Mouse (Mus musculus) intestine, postnatal 0 days (tissue): Measurements from ENCODE around the gene Srbd1. TPM values are rescaled to one million over a fixed set of nuclear protein-coding genes. Genes with fewer than 3 reads are reported as not detected.

Source experiments
- ATAC-seq: fragments of 200-750 bp; cut with Nextera tagmentation; 2 replicates; pipeline ENCODE4 v1.8.0; 2017; ENCODE audit warnings: mild to moderate bottlenecking, moderate TSS enrichment, moderate library complexity
- H3K27ac ChIP-seq: fragments of 300-500 bp; sonication (generic); 2 replicates; pipeline ENCODE4 v1.5.1; 2014; ENCODE audit warnings: mild to moderate bottlenecking, low read depth, low read length, moderate library complexity
- H3K27me3 ChIP-seq: fragments of 300-500 bp; sonication (generic); replicated peaks from 2 replicates; pipeline ENCODE4 v1.6.1; 2014; ENCODE audit warnings: low read length, mixed read lengths; ENCODE audit not compliant: control insufficient read depth, insufficient read depth
- H3K36me3 ChIP-seq: fragments of 300-500 bp; sonication (generic); 2 replicates; pipeline ENCODE4 v1.6.1; 2014; ENCODE audit warnings: mild to moderate bottlenecking, moderate library complexity; ENCODE audit not compliant: control insufficient read depth, insufficient read depth
- H3K4me1 ChIP-seq: fragments of 300-500 bp; sonication (generic); replicated peaks from 2 replicates; pipeline ENCODE4 v1.6.1; 2014; ENCODE audit warnings: antibody characterized with exemption, low read length, mixed read lengths; ENCODE audit not compliant: control insufficient read depth, insufficient read depth
- H3K4me2 ChIP-seq: fragments of 300-500 bp; sonication (generic); replicated peaks from 2 replicates; pipeline ENCODE4 v1.6.1; 2014; ENCODE audit warnings: low read depth, mild to moderate bottlenecking, moderate library complexity
- H3K4me3 ChIP-seq: fragments of 300-500 bp; sonication (generic); 2 replicates; pipeline ENCODE4 v1.5.1; 2014; ENCODE audit warnings: low read depth, low read length
- H3K9ac ChIP-seq: fragments of 300-500 bp; sonication (generic); 2 replicates; pipeline ENCODE4 v1.6.1; 2014; ENCODE audit warnings: mild to moderate bottlenecking, low read depth, low read length
- H3K9me3 ChIP-seq: fragments of 300-500 bp; sonication (generic); 2 replicates; pipeline ENCODE4 v1.6.1; 2016; ENCODE audit warnings: mixed run types; ENCODE audit not compliant: control insufficient read depth
- CTCF ChIP-seq: sonication (generic); IDR thresholded peaks from 2 replicates; pipeline ENCODE4 v1.5.1; 2016; ENCODE audit warnings: low read depth, mild to moderate bottlenecking, control low read depth, antibody characterized with exemption, moderate library complexity
- WGBS: fragments of 180-500 bp; shearing (Covaris S2); extraction: QIAGEN DNeasy Blood & Tissue Kit; methylation state at CpG from one replicate; pipeline ENCODE4 v1.1.7; 2014; 5-methylcytosine and 5-hydroxymethylcytosine counted together
- polyA plus RNA-seq: library from polyadenylated mRNA; unstranded; fragments of >200 nt; fragmentation: Nextera tagmentation; extraction: Ambion mirVana; gene quantifications from 2 replicates; pipeline ENCODE4 v1.2.1, GENCODE M21; 2015

The Srbd1 gene
- polyA plus RNA-seq, 1 experiment from 2014 or later, result 3.6 TPM

DNA sequence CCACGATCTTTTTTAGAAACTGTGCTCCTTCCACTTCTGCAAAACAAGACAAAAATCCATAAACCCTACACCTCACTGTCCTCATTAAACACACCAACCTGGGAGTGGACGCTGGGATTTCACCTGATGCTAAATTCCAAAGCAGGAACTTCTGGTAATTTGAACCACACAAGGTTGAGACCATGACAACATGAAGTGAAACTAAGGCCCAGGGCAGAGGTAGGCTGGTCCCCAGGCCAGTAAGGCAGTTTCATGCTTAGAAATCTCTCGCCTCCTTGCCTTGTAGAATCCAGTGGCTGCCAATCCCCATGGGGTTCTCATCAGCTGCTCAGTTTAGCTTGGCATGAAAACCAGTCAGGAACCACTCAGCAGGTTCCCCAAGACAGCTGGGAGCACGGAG is 158.4 kb downstream of the Srbd1 start:
- no peak for TF ChIP-seq CTCF
- H3K4me1 ChIP-seq, result no peaks in the 10 kb centered on the region
- no peak overlapping the region for H3K4me3 ChIP-seq
- no peak overlapping the region for H3K27ac ChIP-seq
- 81% methylated on average over 4 of the region's 4 CpGs for WGBS
- no peaks in the 10 kb centered on the region for H3K27me3 ChIP-seq
- H3K4me2 ChIP-seq, result no peak overlapping the region
- no peaks in the 10 kb centered on the region for H3K9me3 ChIP-seq
- H3K36me3 ChIP-seq, result no peaks in the 10 kb centered on the region
- no peak overlapping the region for H3K9ac ChIP-seq
- ATAC-seq, result no peak

DNA sequence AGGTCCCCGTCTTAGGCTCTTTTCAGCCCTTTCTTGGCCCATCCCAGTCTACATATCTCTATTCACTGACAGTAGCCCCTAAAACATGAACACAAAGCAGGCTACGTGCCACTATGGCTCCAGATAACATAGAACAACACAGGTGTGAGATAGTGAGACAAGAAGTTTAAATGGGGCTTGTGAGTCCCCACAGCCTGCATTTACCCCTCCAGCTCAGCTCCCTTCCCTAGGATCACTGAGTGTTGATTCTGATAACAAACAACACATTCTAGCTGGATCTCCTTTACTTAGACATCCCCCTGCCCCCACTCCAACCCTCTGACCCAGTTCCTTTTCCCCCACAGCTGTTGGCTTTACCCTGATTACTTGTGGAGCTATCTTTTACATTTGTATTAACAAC is 158.8 kb downstream of the Srbd1 start:
- Histone ChIP-seq H3K4me2 (no peak overlapping the region), H3K4me1 (no peaks in the 10 kb centered on the region), H3K4me3 (no peak overlapping the region), H3K9me3 (no peaks in the 10 kb centered on the region), H3K27ac (no peak overlapping the region), H3K27me3 (no peaks in the 10 kb centered on the region), H3K36me3 (no peaks in the 10 kb centered on the region), H3K9ac (no peak overlapping the region)
- WGBS, result 89% methylated on average over 2 of the region's 2 CpGs
- TF ChIP-seq CTCF, result no peak
- ATAC-seq, result no peak

DNA sequence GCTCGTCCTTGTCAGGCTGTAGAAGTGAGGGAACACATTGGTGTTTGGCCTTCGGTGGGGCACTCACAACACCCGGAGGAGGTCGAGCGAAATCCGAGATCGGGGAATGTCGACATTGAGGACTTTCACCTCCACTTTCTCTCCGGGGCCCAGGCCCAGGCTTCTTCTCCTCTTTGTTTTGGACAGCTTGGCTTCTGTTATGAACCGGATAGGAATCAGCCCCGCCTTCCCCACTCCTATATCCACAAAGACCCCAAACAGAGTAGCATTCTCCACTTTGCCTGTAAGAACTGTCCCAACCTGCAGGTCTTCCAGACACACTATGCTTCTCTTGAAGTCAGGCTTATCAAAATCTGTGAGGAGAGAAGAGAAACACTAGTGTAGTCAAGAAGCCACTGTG is 159.8 kb downstream of the Srbd1 start:
- TF ChIP-seq CTCF, result no peak
- no peaks in the 10 kb centered on the region for H3K36me3 ChIP-seq
- no peak overlapping the region for H3K4me2 ChIP-seq
- H3K4me1 ChIP-seq, result no peaks in the 10 kb centered on the region
- ATAC-seq, result no peak
- no peaks in the 10 kb centered on the region for H3K9me3 ChIP-seq
- no peak overlapping the region for H3K9ac ChIP-seq
- no peak overlapping the region for H3K4me3 ChIP-seq
- H3K27me3 ChIP-seq, result no peaks in the 10 kb centered on the region
- H3K27ac ChIP-seq, result no peak overlapping the region
- 77% methylated on average over 11 of the region's 11 CpGs for WGBS

DNA sequence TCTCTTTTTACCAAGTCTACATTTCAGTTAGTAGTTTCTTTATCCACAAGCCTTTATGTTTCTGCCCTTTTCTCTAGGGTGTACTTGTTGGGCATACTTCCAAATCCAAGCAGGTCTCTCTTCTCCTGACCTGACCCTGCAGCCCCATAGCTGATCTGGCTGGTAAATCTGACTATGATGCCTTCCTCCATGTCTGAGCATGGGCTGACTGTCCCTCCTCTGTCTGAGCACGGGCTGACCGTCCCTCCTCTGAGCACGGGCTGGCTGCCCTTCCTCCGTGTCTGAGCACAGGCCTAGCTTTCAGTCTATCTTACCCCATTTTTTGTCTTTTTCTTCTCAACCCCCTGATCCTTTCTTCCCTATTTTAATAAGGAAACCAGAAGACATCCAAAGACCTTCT is 162.7 kb downstream of the Srbd1 start:
- no peaks in the 10 kb centered on the region for H3K9me3 ChIP-seq
- no peak overlapping the region for H3K27ac ChIP-seq

DNA sequence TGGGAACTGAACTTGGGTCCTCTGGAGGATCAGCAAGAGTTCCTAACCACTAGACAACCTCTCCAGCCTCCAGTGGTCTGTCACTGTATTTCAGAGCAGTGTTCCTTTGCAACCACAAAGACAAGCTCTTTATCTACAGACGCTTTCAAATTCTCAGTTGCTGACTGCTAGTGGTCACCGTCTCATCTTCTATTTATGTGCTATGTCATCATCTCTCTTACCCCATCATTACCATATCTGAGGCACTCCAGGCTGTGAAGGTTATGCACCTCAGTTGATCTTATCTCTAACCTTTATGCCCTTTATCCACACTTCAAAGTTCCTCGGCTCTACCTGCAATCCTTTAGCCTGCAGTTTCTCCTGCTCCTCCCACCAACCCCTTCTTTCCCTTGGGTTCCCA is 163.1 kb downstream of the Srbd1 start:
- no peak for ATAC-seq
- no peak overlapping the region for H3K9ac ChIP-seq
- H3K27ac ChIP-seq, result no peak overlapping the region
- H3K27me3 ChIP-seq, result no peaks in the 10 kb centered on the region
- no peaks in the 10 kb centered on the region for H3K36me3 ChIP-seq
- no peak overlapping the region for H3K4me3 ChIP-seq
- TF ChIP-seq CTCF, result no peak
- no peaks in the 10 kb centered on the region for H3K4me1 ChIP-seq
- no peak overlapping the region for H3K4me2 ChIP-seq
- 69% methylated on average over 3 of the region's 3 CpGs for WGBS
- no peaks in the 10 kb centered on the region for H3K9me3 ChIP-seq

More for the DNA sequence above, 162.7 kb downstream of the Srbd1 start:
- ATAC-seq, result no peak
- H3K36me3 ChIP-seq, result no peaks in the 10 kb centered on the region
- no peaks in the 10 kb centered on the region for H3K27me3 ChIP-seq
- no peaks in the 10 kb centered on the region for H3K4me1 ChIP-seq
- TF ChIP-seq CTCF, result no peak
- H3K4me2 ChIP-seq, result no peak overlapping the region
- 97% methylated on average over 4 of the region's 4 CpGs for WGBS
- H3K4me3 ChIP-seq, result no peak overlapping the region
- no peak overlapping the region for H3K9ac ChIP-seq

DNA sequence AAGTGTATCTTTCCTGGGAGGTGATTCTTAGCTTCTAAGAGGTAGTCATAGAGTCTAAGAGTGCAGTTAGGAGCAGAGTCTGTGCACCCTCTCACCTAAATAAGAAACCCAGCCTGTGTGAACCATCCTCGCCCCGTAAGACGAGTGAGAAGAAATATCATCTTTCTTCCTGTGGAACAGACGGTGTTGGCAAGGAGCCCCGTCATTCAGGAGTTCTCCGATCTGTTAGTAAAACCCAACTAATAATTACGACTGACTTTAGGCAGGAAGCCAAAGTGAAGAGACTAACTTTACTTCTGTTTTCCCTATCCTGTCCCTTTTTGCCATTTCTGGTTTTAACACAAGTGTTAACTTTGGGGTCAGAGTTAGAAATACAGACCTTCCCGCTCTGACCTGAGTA is 166.1 kb downstream of the Srbd1 start:
- H3K4me2 ChIP-seq, result no peak overlapping the region
- no peak overlapping the region for H3K9ac ChIP-seq
- H3K4me1 ChIP-seq, result no peaks in the 10 kb centered on the region
- H3K4me3 ChIP-seq, result no peak overlapping the region
- no peak for TF ChIP-seq CTCF
- H3K9me3 ChIP-seq, result no peaks in the 10 kb centered on the region
- WGBS, result 63% methylated on average over 8 of the region's 8 CpGs
- no peak overlapping the region for H3K27ac ChIP-seq
- no peaks in the 10 kb centered on the region for H3K27me3 ChIP-seq
- no peaks in the 10 kb centered on the region for H3K36me3 ChIP-seq
- ATAC-seq, result no peak

DNA sequence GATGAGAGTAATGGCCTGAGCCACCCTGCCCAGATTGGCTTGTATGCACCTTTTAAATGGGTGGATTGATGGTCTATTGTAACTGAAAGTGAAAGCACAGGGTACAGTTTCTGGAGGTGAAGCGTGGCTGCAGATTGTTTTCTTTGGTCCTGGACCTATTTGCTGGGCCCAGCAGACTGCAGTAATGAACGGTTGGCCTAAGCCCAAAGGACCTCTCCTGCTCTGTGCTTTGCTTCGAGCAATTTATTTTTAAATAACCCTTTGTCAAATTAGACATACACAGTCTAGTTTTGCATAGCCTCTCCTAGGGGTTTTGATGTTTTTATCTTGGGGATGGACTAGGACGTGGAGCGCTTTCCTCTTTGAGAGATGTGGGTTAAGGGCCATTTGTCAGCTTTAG is 169.9 kb downstream of the Srbd1 start:
- H3K27me3 ChIP-seq, result no peaks in the 10 kb centered on the region
- no peak for ATAC-seq
- no peak overlapping the region for H3K4me3 ChIP-seq
- H3K4me2 ChIP-seq, result no peak overlapping the region
- no peak overlapping the region for H3K9ac ChIP-seq
- H3K4me1 ChIP-seq, result no peaks in the 10 kb centered on the region
- no peaks in the 10 kb centered on the region for H3K9me3 ChIP-seq
- H3K36me3 ChIP-seq, result no peaks in the 10 kb centered on the region
- 55% methylated on average over 5 of the region's 5 CpGs for WGBS
- TF ChIP-seq CTCF, result no peak
- H3K27ac ChIP-seq, result no peak overlapping the region
